Mouse (Mus musculus): Measurements from ENCODE around the gene Znrf4. TPM values are rescaled to one million over a fixed set of nuclear protein-coding genes. Genes with fewer than 3 reads are reported as not detected.

The Znrf4 gene
- polyA plus RNA-seq, 1 experiment from 2014 or later, result not detected

DNA sequence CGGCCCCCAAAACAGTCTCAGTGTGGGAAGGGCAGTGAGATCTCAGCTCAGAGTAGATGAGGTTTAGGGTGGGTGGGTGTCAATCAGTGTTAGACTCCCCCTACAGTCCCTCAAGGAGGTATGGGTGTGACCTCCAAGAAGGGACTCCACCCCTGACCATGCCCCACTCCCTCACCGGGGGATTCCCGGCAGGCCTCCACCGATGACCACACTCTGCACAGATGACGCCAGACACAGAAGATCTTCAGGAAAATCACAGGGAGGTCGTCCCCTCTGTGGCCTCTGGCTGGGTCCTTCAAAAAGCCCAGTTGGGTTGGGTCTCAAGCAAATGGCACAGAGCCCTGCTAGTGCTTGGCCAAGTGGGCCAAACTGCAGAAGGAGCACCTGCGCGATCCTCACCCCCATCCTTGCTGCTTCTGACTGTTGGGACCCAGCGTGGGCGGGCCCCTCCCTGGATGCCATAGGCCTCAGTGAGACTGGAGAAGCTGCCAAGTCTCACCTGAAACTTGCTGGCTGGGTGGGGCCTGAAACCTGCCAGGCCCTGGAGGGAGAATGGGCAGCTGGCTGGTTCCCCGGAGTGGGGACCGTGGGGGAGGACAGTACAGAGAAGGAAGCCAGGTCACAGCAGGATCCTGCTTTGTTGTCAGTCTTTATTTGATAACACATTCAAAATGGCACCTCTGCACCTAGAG, 38.7 kb upstream of the Znrf4 start:
- 75% methylated on average over 12 of the region's 12 CpGs for WGBS
- Histone ChIP-seq H3K4me3 (ENCODE audit: low read depth, low read length) (no peak overlapping the region), H3K27me3 (ENCODE audit: control insufficient read depth, insufficient read depth, low read length) (no peaks in the 10 kb centered on the region), H3K9me3 (ENCODE audit: control insufficient read depth, low read length) (no peaks in the 10 kb centered on the region), H3K4me1 (ENCODE audit: control insufficient read depth, insufficient read depth, low read length) (peaks cover 9% of the 10 kb centered on the region; the same call in 1 of the 2 replicates), H3K4me2 (ENCODE audit: low read depth) (no peak overlapping the region), H3K36me3 (ENCODE audit: control insufficient read depth, insufficient read depth, low read length) (no peaks in the 10 kb centered on the region; the same call in 1 of the 2 replicates), H3K27ac (ENCODE audit: low read depth, low read length) (no peak overlapping the region), H3K9ac (ENCODE audit: low read length) (no peak overlapping the region)
- DNase-seq (ENCODE audit: low spot score), result peak; percentile 8
- ATAC-seq (ENCODE audit: insufficient read depth, low FRiP score, low TSS enrichment), result no peak

DNA sequence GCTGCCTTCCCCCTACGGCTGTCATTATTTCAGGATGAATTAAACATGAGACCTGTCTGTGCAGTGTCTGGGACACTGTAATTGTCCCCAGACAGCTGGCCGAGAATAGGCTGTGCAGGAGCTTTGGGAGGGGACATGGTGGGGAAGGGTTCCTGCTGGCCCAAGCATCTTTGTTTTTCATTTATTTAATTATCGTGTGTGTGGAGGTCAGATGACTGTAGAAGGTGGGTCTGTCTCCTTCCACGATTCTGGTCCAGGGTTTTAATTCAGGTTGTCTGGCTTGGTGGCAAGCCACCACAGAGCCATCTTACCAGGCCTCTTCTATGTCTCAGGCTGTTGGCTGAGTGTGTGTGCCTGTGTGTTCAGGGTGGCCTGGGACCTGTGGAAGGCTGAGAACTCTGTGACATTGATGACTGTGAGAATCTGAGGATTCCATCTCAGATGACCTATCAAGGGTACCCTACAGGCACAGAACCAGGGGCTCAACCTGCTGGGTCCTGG, 36.4 kb upstream of the Znrf4 start:
- H3K27ac ChIP-seq (ENCODE audit: low read depth, low read length), result no peak overlapping the region
- DNase-seq (ENCODE audit: low spot score) (peak; percentile 11), ATAC-seq (ENCODE audit: insufficient read depth, low FRiP score, low TSS enrichment) (no peak)
- no peak overlapping the region for H3K4me2 ChIP-seq (ENCODE audit: low read depth)
- 50% methylated on average over 4 of the region's 4 CpGs for WGBS
- no peak overlapping the region for H3K9ac ChIP-seq (ENCODE audit: low read length)
- H3K4me3 ChIP-seq (ENCODE audit: low read depth, low read length), result no peak overlapping the region
- no peaks in the 10 kb centered on the region for H3K9me3 ChIP-seq (ENCODE audit: control insufficient read depth, low read length)
- no peaks in the 10 kb centered on the region; the same call in 1 of the 2 replicates for H3K36me3 ChIP-seq (ENCODE audit: control insufficient read depth, insufficient read depth, low read length)
- H3K4me1 ChIP-seq (ENCODE audit: control insufficient read depth, insufficient read depth, low read length), result peaks cover 9% of the 10 kb centered on the region; the same call in 1 of the 2 replicates
- H3K27me3 ChIP-seq (ENCODE audit: control insufficient read depth, insufficient read depth, low read length), result no peaks in the 10 kb centered on the region

DNA sequence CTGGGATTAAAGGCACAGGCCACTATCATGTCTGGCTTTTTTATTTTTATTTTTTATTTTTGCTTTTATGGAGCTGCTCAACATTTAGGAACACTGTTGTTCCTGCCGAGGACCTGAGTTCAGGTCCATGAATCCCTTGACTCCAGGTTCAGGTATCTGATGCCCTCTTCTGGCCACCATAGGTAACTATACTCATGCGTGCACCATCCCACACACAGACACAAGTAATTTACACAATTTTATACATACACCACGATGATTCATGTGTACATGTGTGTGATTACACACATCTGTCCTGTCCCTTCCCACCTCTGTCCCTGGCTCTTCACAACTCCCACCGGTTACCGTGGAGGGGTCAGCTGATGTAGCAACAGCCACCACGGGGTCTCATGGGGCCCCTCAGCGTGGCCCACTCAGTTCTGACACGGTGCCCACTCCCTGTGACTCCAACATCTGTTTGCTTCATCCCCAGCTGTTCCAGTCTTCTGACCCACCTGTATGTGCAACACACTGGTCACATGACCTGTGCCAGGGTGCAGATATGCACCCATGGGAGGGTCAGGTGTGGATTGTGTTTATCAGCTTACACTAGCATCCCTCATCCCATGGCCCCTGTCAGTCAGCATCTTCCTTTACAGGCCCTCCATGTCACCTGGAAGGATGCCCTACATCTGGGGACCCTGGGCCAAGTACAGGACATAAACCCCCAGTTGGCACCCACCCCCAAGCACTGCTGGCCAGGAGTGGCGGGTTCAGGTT, 35.8 kb upstream of the Znrf4 start:
- H3K4me1 ChIP-seq (ENCODE audit: control insufficient read depth, insufficient read depth, low read length), result peaks cover 9% of the 10 kb centered on the region; the same call in 1 of the 2 replicates
- H3K9me3 ChIP-seq (ENCODE audit: control insufficient read depth, low read length), result no peaks in the 10 kb centered on the region
- H3K4me3 ChIP-seq (ENCODE audit: low read depth, low read length), result no peak overlapping the region
- ATAC-seq (ENCODE audit: insufficient read depth, low FRiP score, low TSS enrichment) (no peak), DNase-seq (ENCODE audit: low spot score) (peak; percentile 6)
- H3K9ac ChIP-seq (ENCODE audit: low read length), result no peak overlapping the region
- no peaks in the 10 kb centered on the region for H3K27me3 ChIP-seq (ENCODE audit: control insufficient read depth, insufficient read depth, low read length)
- no peak overlapping the region for H3K27ac ChIP-seq (ENCODE audit: low read depth, low read length)
- 74% methylated on average over 9 of the region's 9 CpGs for WGBS
- no peaks in the 10 kb centered on the region; the same call in 1 of the 2 replicates for H3K36me3 ChIP-seq (ENCODE audit: control insufficient read depth, insufficient read depth, low read length)
- no peak overlapping the region for H3K4me2 ChIP-seq (ENCODE audit: low read depth)

DNA sequence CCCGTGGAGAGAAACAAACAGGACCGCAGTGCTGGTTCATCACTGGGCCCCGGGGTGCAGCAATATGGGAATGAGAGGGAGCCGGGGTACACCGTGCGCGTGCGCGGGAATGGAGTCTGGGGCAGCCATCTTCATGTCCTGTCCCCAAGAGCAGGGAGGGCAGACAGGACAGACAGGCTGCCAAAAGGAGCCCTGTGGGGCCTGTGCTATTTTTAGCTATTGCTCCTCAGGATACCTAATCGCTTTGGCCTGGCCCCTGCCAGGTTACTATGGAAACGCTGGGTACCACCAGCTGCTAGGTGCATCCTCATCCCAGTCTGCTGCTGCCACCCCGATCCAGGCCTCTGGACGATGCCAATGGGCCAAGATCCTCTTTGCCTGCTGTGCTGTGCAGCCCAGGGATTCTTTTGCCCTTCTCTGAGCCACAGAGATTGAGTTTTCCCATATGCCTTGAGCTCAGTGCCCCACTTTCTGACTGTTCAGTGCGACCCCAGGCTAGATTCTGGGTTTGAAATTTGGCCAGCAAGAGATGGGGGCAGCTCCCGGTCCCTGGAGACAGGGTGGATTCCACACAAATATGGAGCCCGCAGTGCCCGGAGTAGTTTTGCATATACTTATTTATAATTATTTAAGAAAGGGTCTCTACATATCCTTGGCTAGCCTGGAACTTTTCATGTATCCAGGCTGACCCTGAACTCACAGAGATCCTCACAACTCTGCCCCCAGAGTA, 35.0 kb upstream of the Znrf4 start:
- Histone ChIP-seq H3K27ac (ENCODE audit: low read depth, low read length) (no peak overlapping the region), H3K4me1 (ENCODE audit: control insufficient read depth, insufficient read depth, low read length) (peaks cover 6% of the 10 kb centered on the region; the same call in 1 of the 2 replicates), H3K4me3 (ENCODE audit: low read depth, low read length) (no peak overlapping the region), H3K9ac (ENCODE audit: low read length) (no peak overlapping the region), H3K36me3 (ENCODE audit: control insufficient read depth, insufficient read depth, low read length) (no peaks in the 10 kb centered on the region), H3K4me2 (ENCODE audit: low read depth) (no peak overlapping the region), H3K9me3 (ENCODE audit: control insufficient read depth, low read length) (no peaks in the 10 kb centered on the region), H3K27me3 (ENCODE audit: control insufficient read depth, insufficient read depth, low read length) (no peaks in the 10 kb centered on the region)
- ATAC-seq (ENCODE audit: insufficient read depth, low FRiP score, low TSS enrichment) (no peak), DNase-seq (ENCODE audit: low spot score) (no peak)
- 64% methylated on average over 17 of the region's 17 CpGs for WGBS

DNA sequence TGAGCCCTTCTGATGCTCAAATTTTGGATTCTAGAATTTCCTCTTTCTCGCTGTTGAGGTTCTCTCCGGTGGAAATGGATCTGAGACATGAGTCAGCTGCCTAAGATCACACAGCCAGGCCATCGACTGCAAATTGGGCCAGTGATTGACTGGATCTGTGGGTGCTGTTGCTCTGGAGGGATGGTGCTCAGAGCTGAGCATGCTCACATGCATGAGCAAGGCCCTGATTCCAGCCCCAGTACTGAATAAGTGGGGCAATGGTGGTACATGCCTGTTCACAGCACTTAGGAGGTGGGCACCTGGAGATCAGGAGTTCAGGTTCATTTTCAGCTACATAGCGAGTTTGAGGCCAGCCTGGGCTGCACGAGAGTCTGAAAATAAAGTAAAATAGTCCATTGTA, 34.3 kb upstream of the Znrf4 start:
- H3K27ac ChIP-seq (ENCODE audit: low read depth, low read length), result no peak overlapping the region
- no peak overlapping the region for H3K9ac ChIP-seq (ENCODE audit: low read length)
- H3K36me3 ChIP-seq (ENCODE audit: control insufficient read depth, insufficient read depth, low read length), result no peaks in the 10 kb centered on the region
- DNase-seq (ENCODE audit: low spot score) (no peak), ATAC-seq (ENCODE audit: insufficient read depth, low FRiP score, low TSS enrichment) (no peak)
- no peaks in the 10 kb centered on the region for H3K9me3 ChIP-seq (ENCODE audit: control insufficient read depth, low read length)
- no peak overlapping the region for H3K4me2 ChIP-seq (ENCODE audit: low read depth)
- WGBS, result 84% methylated on average over 5 of the region's 5 CpGs
- no peak overlapping the region for H3K4me3 ChIP-seq (ENCODE audit: low read depth, low read length)
- peaks cover 4% of the 10 kb centered on the region; the same call in 1 of the 2 replicates for H3K4me1 ChIP-seq (ENCODE audit: control insufficient read depth, insufficient read depth, low read length)
- H3K27me3 ChIP-seq (ENCODE audit: control insufficient read depth, insufficient read depth, low read length), result no peaks in the 10 kb centered on the region

DNA sequence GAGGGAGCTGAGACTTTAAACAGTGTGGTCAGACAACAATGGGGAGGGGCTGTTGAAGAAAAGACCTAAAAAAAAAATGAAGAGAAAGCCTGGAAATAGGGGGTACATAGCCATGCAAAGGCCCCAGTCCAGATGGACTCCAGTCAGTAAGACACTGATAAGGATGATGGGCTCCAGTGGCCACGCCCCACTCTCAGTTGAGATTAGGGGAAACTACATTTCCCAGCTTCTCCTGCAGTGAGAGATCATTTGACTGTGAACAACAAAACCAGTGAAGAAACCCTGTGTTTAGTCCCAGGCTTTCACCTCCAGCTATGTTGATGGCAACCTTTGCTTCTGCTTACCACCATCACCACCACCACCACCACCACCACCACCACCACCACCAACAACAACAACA, 33.7 kb upstream of the Znrf4 start:
- no peaks in the 10 kb centered on the region for H3K9me3 ChIP-seq (ENCODE audit: control insufficient read depth, low read length)
- H3K36me3 ChIP-seq (ENCODE audit: control insufficient read depth, insufficient read depth, low read length), result no peaks in the 10 kb centered on the region
- H3K4me2 ChIP-seq (ENCODE audit: low read depth), result no peak overlapping the region
- ATAC-seq (ENCODE audit: insufficient read depth, low FRiP score, low TSS enrichment) (no peak), DNase-seq (ENCODE audit: low spot score) (no peak)
- H3K27ac ChIP-seq (ENCODE audit: low read depth, low read length), result no peak overlapping the region
- H3K4me1 ChIP-seq (ENCODE audit: control insufficient read depth, insufficient read depth, low read length), result no peaks in the 10 kb centered on the region
- H3K27me3 ChIP-seq (ENCODE audit: control insufficient read depth, insufficient read depth, low read length), result no peaks in the 10 kb centered on the region
- WGBS, result 81% methylated on average over 1 of the region's 1 CpGs
- no peak overlapping the region for H3K9ac ChIP-seq (ENCODE audit: low read length)
- H3K4me3 ChIP-seq (ENCODE audit: low read depth, low read length), result no peak overlapping the region

DNA sequence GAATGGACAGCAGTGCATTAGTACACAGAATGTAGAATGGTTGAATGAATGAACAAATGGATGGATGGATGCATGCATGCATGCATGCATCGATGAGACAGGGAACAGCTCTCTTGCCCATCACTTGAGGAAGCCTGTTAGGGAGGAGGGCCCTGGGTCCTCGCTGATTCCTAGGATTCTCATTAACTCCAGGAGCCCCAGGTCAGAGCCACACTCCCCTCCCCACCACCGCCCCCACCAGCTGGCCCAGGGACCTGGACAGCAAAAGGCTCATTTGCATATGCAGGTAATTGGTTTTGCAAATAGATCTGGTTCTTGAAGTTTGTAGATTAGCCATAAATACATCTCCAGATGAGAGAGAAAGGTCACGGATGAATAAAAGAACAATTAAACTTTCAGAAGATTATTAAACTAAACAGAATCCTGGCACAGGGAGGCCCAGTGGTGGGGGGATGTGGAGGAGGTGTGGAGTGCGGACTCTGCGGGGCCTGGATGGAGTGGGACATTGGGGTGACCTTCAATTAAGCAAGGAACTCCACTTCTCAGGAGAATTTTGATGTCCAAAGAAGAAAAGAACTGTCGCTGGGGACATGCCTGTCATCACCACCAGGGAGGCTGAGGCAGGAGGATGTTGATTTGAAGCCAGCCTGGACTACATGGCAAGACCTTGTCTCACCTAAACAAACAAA, 32.6 kb upstream of the Znrf4 start:
- no peak overlapping the region for H3K27ac ChIP-seq (ENCODE audit: low read depth, low read length)
- no peaks in the 10 kb centered on the region for H3K36me3 ChIP-seq (ENCODE audit: control insufficient read depth, insufficient read depth, low read length)
- no peaks in the 10 kb centered on the region for H3K9me3 ChIP-seq (ENCODE audit: control insufficient read depth, low read length)
- H3K4me2 ChIP-seq (ENCODE audit: low read depth), result no peak overlapping the region
- ATAC-seq (ENCODE audit: insufficient read depth, low FRiP score, low TSS enrichment) (no peak), DNase-seq (ENCODE audit: low spot score) (no peak)
- WGBS, result 80% methylated on average over 7 of the region's 7 CpGs
- H3K4me3 ChIP-seq (ENCODE audit: low read depth, low read length), result no peak overlapping the region
- H3K27me3 ChIP-seq (ENCODE audit: control insufficient read depth, insufficient read depth, low read length), result no peaks in the 10 kb centered on the region
- H3K4me1 ChIP-seq (ENCODE audit: control insufficient read depth, insufficient read depth, low read length), result no peaks in the 10 kb centered on the region; the same call in 1 of the 2 replicates
- no peak overlapping the region for H3K9ac ChIP-seq (ENCODE audit: low read length)

DNA sequence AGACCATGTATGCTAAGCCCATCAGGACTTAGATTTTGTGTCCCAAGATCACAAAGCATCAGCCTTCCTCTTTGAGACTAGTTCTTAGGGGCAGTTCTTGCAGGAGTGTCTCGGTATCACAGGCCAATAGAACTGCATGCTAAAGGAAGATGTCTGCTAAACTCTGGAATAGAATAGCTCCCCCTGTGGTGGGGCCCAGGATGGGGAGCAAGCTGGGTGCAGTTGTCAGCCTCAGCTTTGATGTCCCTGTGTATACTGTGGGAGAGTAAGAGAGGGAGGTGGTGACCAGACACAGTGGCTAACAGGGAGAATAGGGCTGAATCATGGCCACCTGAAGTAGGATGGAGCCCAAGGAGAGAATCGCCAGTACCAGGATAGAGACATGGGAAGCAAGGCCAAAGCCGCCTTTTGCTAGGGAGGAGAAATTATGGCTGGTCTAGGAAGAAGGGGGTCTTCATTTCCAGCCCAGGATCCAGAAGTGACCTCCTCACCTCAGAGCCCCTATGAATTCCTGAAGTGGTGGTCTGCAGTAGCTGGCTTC, 31.5 kb upstream of the Znrf4 start:
- H3K27ac ChIP-seq (ENCODE audit: low read depth, low read length), result no peak overlapping the region
- no peak overlapping the region for H3K4me3 ChIP-seq (ENCODE audit: low read depth, low read length)
- no peak overlapping the region for H3K9ac ChIP-seq (ENCODE audit: low read length)
- no peaks in the 10 kb centered on the region for H3K36me3 ChIP-seq (ENCODE audit: control insufficient read depth, insufficient read depth, low read length)
- DNase-seq (ENCODE audit: low spot score), result no peak
- H3K4me2 ChIP-seq (ENCODE audit: low read depth), result no peak overlapping the region
- no peaks in the 10 kb centered on the region for H3K27me3 ChIP-seq (ENCODE audit: control insufficient read depth, insufficient read depth, low read length)
- ATAC-seq (ENCODE audit: insufficient read depth, low FRiP score, low TSS enrichment), result no peak
- no peaks in the 10 kb centered on the region for H3K9me3 ChIP-seq (ENCODE audit: control insufficient read depth, low read length)
- 75% methylated on average over 3 of the region's 3 CpGs for WGBS
- H3K4me1 ChIP-seq (ENCODE audit: control insufficient read depth, insufficient read depth, low read length), result no peaks in the 10 kb centered on the region; the same call in 1 of the 2 replicates

All from neural tube, embryonic 11.5 days (tissue).